Mouse (Mus musculus) embryo, embryonic 11.5 days (tissue): ENCODE measurements around the gene Hyou1.
"Not testable (repeated sequence)": the region's sequence is repeated elsewhere in the genome, so short reads cannot be mapped to it uniquely, and the experiment has no call there.

Experiments
- DNase-seq: peaks from one replicate; pipeline ENCODE4 v3.0.0-alpha.2; 2012; ENCODE audit warnings: low read depth, low spot score

The Hyou1 gene

DNA sequence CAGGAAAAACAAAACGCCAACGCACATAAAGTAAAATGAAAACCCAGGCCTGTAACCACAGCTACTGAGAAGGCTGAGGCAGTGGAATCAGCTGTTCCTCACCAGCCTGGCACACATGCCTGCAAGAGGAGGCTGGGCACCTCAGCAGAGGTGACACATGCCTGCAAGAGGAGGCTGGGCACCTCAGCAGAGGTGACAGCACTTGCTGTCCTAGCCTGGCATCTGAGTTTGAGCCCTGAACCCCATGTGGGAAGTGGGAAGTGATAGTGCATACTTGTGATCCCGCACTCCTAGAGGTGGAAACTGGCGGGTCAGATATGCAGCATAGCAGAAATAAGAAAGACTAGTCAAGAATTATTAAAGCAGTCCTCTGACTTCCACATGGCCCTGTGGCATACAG, 27.9 kb upstream of the Hyou1 start:
- DNase-seq, result no peak

DNA sequence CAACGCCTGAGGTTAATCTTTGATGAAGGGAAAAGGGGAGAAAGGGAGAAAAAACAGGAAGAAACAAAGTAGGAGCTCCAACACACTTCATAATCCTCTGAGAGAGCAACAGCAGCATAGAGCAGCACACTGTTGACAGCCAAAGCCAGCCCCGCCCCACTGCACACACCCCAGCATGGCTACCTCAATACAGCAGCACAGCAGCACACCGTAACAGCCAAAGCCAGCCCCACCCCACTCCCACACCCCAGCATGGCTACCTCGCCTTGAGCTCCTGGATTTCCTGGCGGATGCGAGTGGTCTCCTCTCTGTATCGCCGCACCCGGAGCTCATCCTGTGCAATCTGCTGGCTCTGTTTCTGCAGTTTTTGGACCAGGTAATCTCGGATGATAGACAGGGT, 27.0 kb upstream of the Hyou1 start:
- DNase-seq, result no peak

DNA sequence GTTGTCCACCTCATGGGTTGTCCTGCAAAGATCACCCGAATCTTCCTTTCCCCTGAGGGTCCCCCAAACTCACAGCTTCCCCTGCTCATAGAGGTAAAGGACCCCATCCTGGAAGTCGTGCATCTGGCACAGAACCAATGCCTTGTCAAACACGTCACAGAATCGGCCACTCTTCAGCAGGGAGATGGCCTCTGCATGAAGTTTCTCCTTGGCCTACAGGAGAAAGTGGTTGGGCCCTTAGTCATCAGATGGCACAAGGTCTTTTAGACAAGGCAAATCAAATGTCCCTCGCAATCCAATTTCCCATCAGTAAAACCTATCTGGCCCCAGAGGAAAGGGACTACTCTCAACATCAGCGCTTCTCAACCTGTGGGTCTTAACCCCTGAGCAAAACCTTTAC, 26.1 kb upstream of the Hyou1 start:
- no peak for DNase-seq

DNA sequence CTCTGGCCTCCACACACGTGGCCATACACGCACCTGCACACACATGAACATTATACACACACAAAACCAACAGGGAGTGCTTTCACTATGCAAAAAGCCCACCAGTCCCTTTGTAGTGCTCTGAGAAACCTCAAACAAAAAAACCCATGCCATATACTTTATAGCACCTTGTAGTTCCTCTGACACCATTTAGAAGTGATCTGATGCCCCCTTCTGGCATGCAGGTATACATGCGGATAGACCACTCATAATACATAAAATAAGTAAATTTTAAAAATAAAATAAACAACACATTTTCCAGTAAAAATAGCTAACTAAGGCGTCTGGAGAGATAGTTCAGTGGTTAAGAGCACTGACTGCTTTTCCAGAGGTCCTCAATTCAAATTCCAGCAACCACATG, 22.1 kb upstream of the Hyou1 start:
- DNase-seq, result no peak

DNA sequence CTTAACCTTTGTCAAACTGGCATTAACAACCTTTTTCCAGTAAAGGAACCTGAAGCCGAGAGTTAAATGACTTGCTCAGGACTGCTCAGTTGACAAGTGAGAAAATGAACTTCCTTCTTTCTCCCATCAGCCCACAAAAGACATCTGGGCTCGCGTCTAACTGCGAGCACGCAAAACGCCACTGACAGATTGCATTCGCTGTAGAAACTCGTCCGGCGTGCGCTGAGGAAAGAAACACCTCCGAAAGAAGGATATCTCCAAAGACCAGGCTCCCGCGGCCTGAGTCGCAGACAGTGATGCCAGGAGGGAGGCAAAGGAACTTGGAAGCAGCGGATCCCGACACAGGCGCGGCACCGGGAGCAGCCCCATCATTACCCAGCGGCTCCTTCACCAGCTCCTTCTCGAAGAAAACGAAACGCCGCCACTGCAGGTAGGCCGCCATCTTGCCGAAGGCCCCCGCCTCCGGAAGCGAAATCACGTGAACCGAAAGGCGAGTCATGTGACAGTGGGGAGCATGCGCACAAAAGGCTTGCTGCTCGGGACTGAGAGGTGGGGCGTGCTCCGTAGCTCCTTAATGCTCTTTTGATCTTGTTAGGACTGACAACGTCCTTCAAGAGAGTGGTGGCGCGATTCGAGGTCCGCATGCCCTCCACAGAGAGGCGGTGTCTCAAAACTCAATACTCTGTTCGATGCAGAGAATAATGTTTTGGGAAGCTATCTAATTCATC, 17.9 kb upstream of the Hyou1 start, which contains the start of gene Vps11:
Vps11 (minus strand) TSS at position 481 of the 728 bp plus-strand sequence.
- DNase-seq, result peak; percentile 95

DNA sequence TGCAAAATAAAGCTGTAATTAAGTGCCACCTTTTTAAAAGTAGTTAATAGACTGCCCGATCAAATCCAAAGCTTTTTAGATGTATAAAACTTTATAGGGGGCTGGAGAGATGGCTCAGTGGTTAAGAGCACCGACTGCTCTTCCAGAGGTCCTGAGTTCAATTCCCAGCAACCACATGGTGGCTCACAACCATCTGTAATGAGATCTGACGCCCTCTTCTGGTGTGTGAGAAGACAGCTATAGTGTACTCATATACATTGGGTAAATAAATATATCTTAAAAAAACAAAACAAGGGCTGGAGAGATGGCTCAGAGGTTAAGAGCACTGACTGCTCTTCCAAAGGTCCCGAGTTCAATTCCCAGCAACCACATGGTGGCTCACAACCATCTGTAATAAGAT, 17.4 kb upstream of the Hyou1 start:
- DNase-seq, result not testable (repeated sequence)

DNA sequence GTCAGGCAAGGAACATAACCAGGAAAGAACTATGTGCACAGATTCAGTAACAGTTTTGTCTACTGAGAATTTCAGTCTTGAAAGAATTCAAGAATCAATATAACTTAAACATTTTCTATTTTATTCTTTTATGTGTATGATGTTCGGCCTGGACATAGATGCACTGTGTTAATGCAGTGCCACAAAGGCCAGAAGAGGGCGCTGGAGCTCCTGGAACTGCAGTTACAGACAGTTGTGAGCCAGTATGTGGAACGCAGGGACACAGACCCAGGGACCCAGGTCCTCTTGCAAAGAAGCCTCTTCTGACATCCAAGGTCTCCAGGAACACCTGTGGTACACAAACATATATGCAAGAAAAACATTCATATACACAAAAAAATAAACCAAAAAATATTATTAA, 14.8 kb upstream of the Hyou1 start:
- DNase-seq, result no peak

DNA sequence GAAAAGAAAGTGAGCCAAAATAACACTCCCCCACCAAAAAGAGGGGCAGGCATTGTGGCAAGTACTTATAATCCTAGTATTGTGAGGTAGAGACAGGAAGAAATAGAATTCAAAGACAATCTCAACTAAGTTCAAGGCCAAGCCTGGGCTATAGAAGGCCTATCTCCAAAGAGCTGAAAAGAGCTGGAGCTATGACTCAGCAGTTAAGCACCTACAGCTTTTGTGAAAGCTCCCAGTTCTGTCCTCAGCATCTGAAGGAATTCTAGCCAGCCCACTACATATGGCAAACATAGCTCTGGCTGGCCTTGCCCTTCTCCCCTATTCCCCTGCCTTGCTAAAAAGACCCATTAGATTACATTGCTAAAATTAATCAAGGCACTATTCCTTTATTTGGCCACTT, 5.9 kb upstream of the Hyou1 start:
- DNase-seq, result no peak

DNA sequence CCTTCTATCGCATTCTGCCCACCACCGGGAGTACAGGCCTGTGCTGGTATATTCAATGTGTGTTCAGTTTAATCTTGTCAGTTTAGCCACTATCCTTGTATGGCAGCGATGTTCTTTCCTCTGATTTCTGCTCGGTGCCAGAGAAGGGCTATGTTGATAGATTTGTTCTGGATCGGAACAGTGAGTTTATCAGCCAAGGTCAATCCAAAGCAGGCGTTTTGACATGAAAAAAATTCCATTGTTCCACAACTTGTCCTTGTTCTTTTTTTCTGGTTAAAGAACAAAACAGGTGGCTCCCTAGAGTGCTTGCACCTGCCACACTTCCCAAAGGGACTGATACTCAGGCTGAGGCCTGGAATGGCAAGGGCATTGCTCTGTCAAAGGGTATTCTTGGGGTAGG, 3.1 kb upstream of the Hyou1 start:
- no peak for DNase-seq

DNA sequence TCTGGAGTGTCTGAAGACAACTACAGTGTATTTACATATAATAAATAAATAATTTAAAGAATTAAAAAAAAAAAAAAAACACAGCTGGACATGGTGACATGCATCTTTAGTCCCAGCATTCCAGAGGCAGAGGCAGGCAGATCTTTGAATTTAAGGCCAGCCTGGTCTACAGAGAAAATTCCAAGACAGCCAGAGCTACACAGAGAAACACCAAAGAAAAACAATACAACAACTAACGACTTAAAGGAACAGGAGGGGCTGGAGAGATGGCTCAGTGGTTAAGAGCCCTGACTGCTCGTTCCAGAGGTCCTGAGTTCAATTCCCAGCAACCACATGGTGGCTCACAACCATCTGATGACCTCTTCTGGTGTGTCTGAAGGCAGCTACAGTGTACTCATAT, 2.0 kb upstream of the Hyou1 start:
- not testable (repeated sequence) for DNase-seq

DNA sequence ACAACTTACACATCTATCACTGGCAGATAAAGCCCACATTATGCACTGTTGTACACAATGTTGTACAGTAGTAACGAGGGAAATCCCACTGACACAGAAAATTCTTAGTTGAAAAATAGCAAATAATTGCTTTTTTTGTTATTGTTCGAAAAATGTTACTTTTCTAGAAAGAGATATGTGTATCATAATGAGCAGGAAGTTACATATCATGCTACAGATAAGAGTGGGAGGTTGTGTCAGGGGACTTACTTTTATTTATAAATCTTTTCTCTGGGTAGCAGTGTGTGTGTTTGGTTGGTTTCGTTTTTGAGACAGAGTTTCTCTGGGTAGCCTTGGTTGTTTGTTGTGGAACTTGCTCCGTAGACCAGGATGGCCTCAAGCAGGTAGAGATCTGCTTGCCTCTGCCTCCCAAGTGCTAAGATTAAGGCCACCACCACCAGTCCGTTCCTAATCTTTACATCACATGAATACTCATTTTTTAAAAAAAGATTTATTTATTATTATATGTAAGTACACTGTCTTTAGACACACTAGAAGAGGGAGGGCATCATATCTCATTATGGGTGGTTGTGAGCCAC, 1.0 kb upstream of the Hyou1 start:
- no peak for DNase-seq

DNA sequence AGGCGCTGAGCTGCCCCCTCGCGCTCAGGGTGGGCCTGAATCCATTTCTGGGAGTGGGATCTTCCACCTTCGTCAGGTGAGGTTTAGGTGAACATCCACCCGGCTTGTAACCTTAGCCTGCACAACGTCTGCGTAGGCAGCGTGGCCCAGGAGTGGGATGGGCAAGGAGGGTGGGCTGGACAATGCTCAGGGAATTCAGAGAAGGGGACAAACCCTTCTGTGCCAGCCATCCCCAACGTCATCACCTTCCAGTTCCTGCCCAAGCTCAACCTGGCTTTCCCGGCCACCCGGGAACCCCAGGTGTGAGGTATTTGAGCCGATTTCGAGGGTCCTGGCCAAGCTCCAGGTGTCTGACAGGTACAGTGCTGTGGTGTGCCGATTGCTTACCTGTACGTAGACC, 572 bp downstream of the Hyou1 start:
- DNase-seq, result no peak

DNA sequence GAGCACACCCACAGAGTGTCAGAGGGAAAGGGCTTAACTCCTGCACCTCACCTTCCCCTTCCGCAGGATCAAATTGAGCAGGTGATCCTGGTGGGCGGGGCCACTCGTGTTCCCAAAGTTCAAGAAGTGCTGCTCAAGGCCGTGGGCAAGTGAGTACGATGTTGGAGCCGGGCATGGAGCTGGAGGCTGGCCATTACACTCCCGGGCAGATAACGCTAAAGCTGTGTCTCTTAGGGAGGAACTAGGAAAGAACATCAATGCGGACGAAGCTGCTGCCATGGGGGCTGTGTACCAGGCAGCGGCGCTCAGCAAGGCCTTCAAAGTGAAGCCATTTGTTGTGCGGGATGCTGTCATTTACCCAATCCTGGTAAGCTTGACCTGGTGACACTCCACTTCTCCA, 5.3 kb downstream of the Hyou1 start:
- DNase-seq, result no peak

DNA sequence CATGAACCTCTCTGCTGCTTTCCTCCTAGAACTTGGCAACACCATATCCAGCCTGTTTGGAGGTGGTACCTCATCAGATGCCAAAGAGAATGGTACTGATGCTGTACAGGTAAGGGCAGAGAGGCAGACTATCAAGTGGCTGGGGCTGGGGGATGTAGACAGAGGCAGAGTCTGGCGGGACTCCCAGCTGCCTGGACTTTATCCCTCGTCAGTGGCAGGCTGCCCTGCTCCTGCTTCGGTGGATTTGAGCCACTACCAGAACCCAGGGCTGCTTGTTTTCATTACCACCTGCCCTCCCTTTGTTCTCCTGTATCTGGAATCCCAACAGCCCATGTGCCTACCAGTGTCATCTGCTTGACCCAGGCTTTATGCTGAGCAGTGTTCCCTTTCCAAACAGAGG, 7.9 kb downstream of the Hyou1 start:
- no peak for DNase-seq

DNA sequence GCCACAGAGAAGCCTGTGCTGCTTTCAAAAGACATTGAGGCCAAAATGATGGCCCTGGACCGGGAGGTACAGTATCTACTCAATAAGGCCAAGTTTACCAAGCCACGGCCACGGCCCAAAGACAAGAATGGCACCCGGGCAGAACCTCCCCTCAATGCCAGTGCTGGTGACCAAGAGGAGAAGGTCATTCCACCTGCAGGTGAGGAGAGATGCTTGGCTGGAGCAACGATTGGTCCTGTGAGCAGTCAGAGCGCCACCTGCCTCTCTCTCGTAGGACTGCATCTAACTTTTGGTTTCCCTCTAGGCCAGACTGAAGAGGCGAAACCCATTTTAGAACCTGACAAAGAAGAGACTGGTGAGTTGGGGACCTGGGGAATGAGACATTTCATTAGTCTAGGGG, 10.0 kb downstream of the Hyou1 start:
- no peak for DNase-seq

DNA sequence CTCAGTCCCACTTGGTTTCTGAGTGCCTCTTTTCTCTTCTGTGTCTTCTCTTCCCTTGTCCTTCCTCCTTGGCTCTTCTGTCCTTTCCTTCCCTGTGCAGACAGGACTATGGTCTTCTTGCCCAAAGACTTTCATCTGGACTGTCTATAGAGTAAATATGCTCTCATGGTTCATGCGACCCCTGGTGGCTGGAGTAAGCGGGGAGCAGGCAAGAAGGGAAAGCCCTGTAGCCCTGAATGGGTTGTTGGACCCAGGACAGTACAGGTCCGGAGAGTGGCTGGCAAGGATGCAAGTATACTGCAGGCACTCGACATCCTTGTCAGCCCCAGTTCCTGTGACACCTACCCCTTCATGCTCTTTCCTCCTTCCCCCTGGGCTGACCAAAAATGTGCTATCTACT, 12.2 kb downstream of the Hyou1 start:
- DNase-seq, result peak; percentile 48

DNA sequence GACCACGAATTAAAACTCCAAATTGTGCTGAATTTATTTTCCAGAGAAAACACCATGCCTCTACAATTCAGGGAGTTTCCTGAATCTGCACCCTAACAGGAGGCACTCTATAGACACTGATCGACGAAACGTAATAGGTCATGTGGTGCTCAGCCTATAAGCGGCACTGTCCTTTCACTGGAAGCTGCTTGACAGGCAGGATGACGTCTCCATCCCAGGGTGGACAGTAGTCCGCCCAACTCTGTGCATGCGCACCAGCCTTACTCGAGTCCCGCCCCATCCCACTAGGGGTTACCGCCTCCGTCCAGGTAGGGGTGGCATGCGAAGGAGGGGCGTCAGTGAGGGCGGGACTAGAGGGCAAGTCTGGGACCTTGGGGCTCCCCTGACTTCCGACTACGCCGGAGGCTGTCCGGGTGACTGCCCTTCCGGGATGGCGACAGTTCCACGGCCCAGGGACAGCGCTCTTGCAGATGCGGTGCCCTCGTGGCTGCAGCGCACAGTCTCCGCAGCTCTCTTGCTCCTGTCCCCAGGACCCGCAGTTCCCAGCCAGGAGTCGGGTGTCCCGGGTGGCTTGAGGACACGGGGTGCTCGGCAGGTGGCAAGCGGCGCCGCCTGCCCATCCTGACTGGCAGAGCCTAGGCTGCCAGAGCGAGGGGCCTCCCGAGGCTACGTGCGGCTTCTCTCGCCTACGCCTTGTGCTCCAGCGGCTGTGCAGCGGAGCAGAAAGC, 17.6 kb downstream of the Hyou1 start, which contains the start of gene Slc37a4:
Slc37a4 (plus strand) TSS at position 169 of the 728 bp plus-strand sequence.
- peak; percentile 84 for DNase-seq

DNA sequence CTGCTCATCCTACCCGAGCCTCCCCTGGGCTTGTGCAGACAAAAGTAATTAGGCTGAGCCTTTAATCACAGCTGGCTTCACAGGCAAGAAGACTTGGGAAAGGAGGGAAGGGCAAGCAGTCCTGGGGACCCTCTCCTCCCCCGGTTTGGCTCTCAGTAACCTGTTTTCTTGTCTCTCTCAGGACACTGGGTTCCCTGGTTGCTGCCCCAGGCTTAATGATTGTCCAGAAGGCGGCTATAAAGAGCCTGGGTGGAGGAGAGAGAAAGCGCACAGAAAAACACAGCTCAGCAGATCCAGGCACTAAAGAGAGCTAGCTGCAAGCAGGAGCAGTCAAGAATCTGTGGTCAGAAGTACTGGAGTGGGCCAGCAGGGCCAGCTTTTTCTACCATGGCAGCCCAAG, 18.8 kb downstream of the Hyou1 start:
- DNase-seq, result no peak

DNA sequence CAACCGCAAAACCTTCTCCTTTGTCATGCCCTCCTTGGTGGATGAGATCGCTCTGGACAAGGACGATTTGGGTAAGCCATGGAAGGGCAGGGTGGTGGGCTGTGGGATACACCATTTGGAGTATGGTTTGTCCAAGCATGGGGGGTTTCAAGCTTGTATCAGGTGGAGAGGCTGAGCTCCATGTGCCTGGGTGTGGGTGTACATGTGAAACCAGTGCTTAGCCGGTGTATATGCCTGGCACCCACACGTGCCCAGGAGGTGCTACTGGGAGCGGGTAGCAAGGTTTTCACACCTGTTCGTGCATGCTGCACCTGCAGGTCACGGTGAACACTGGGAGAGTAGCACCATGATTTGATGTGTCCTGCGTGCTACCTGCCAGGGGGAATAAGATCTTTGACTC, 19.3 kb downstream of the Hyou1 start:
- no peak for DNase-seq

DNA sequence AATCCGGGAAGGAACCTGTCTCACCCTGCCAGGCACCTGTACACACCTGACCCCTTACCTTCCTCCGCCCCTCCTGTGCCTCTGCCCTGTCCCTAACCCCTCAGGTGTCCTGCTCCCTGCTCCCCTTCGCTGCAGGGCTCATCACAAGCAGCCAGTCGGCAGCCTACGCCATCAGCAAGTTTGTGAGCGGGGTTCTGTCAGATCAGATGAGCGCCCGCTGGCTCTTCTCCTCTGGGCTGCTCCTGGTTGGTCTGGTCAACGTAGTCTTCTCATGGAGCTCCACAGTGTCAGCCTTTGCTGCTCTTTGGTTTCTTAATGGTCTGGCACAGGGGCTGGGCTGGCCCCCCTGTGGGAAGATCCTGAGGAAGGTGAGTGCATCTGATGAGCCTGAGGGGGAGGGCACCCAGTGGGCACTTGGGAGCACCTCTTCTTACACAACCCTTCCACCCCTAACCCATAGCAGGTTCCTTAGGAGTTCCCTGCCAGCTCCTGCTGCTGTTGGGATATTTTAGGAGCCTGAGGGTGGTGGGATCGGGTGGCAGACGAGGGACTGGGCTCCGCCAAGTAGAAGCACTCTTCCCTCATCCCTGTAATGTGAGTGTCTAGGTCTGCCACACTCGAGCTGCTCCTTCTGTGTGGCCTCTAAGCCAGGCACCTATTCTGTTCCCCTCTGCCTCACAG, 20.0 kb downstream of the Hyou1 start:
- DNase-seq, result no peak

DNA sequence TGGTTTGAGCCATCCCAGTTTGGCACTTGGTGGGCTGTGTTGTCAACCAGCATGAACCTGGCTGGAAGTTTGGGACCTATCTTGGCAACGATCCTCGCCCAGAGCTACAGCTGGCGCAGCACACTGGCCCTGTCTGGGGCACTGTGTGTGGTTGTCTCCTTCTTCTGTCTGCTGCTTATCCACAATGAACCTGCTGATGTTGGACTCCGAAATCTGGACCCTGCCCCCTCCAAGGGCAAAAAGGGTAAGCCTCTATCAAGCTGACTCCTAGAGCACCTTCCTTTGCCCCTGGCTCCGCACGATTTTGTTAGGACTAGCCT, 20.5 kb downstream of the Hyou1 start:
- no peak for DNase-seq

DNA sequence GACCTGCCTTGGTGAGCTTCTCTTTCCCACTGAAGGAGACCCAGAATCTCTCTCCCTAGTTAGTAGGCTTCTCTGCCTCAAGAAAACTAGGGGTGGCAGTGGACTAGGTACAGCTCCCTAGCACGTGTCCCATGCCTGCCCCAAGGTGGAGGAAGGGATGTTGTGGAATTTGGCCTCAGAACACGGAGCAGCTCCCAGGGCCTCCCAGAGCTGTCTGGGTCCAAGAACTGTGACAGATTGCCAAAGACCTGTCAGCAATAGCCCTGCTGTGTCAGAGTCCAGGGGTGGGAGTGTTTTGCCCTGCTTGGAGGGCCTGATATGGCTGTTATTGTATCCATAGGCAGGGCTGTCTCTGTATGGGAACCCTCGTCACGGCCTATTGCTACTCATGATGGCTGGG, 21.8 kb downstream of the Hyou1 start:
- DNase-seq, result no peak

DNA sequence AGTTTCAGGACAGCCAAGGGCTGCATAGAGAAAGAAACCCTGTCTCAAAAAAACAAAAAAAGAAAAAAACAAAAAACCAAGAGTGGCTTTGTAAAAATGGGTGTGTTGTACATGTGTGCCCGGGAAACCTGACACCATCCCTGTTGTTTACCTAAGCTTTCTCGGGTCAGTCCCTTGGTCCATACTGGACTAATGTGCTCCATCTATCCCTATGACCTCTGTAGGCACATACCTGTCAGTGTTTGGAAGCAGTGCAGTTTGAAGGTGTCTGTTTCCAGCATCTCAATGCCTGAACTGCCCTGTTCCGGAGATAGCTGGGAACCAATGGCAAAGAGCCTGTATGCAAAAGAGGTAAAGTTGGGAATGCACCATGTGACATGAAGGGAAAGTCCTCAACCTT, 25.7 kb downstream of the Hyou1 start:
- DNase-seq, result no peak
